Mouse (Mus musculus): ENCODE data around the gene Syne3. TPM values are rescaled to one million over a fixed set of nuclear protein-coding genes. Genes with fewer than 3 reads are reported as not detected.

Syne3 gene
- total RNA-seq, 1 experiment = 1.5 TPM

DNA sequence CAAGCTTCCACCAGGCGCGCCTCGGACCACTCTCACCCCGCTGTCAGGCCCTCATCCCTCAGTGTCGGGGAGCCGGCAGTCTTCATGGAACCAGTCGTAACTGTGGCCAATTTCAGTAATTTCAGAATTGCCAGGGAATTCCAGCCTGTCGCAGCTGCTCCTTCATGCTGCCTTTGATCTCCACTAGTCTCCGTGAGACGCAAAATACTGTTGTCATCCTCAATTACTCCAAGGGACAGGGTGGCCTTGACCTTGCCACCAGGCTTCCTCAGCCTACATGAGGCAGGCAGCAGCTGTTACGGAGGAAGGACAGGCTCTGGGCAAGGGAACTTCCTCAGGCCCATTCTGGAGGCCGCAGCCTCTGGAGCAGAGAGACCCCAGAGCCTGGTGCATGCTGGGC lies 129.2 kb downstream of the Syne3 start:
- no peaks in the 10 kb centered on the region for H3K9me3 ChIP-seq (ENCODE audit: control insufficient read depth, insufficient read depth, low read depth, low read length)
- TF ChIP-seq ZC3H11A (IDR thresholded peaks at IDR 0.05; ENCODE audit: borderline replicate concordance, low read depth, low read length) (no peak), HCFC1 (IDR thresholded peaks at IDR 0.05; ENCODE audit: borderline replicate concordance, insufficient read depth, low read length) (no peak), MAFK (IDR thresholded peaks at IDR 0.05; ENCODE audit: insufficient read depth, low read depth, low read length) (no peak), ZNF384 (IDR thresholded peaks at IDR 0.05; ENCODE audit: low read depth, low read length) (no peak), CHD2 (IDR thresholded peaks at IDR 0.05; ENCODE audit: low read depth, low read length) (no peak)
- no peak overlapping the region for H3K4me3 ChIP-seq (ENCODE audit: insufficient read depth in 1 of 2, low read depth in 1 of 2, low read length in 2 of 2, poor library complexity in 1 of 2, severe bottlenecking in 1 of 2)
- no peak overlapping the region for H3K9ac ChIP-seq (ENCODE audit: insufficient read depth, low read depth, low read length, poor library complexity, severe bottlenecking)
- H3K27ac ChIP-seq (ENCODE audit: insufficient read depth, low read depth, low read length, poor library complexity, severe bottlenecking) = no peak overlapping the region
- no peaks in the 10 kb centered on the region for H3K36me3 ChIP-seq (ENCODE audit: control insufficient read depth, insufficient read depth, low read length, poor library complexity, severe bottlenecking)
- peaks cover 0 to 21% of the 10 kb centered on the region in 2 experiments; a peak in 1 of 4 replicates for H3K4me1 ChIP-seq (ENCODE audit: control insufficient read depth in 2 of 2, insufficient read depth in 2 of 2, low read length in 2 of 2, poor library complexity in 1 of 2)
- no peak for DNase-seq (ENCODE audit: low read depth, low spot score)
- in situ Hi-C loops (cut with MboI; ENCODE audit: low sequenced_read_pairs in 2 of 2, unreplicated experiment in 2 of 2) = no loop called here

Other genes starting within 250 kb of the Syne3 start
- 3.1 and 4.2 TPM in 2 replicates for gene Clmn, start 144.7 kb downstream of the Syne3 start, total RNA-seq (2012; rRNA removed)
- gene Glrx5, start 22.9 kb upstream of the Syne3 start, total RNA-seq (2012; rRNA removed) = 34.2 and 39.4 TPM in 2 replicates
- gene Tcl1b2, start 136.2 kb upstream of the Syne3 start, total RNA-seq (2012; rRNA removed) = not detected in 2 replicates
- gene Tcl1b1, start 149.9 kb upstream of the Syne3 start, total RNA-seq (2012; rRNA removed) = not detected in 2 replicates
- not detected in 2 replicates for gene Tcl1b5, start 166.5 kb upstream of the Syne3 start, total RNA-seq (2012; rRNA removed)
- gene Tcl1b3, start 181.2 kb upstream of the Syne3 start, total RNA-seq (2012; rRNA removed) = not detected in 2 replicates
- gene Tcl1b4, start 192.1 kb upstream of the Syne3 start, total RNA-seq (2012; rRNA removed) = not detected in 2 replicates
- 40.6 and 49.9 TPM in 2 replicates for gene Tcl1, start 213.0 kb upstream of the Syne3 start, total RNA-seq (2012; rRNA removed)